Mouse (Mus musculus): ENCODE results near the gene Lrrc40. TPM values are rescaled to one million over a fixed set of nuclear protein-coding genes. Genes with fewer than 3 reads are reported as not detected.

The Lrrc40 gene
- polyA plus RNA-seq (2017; shearing (Covaris generic)): 29.1 TPM

DNA sequence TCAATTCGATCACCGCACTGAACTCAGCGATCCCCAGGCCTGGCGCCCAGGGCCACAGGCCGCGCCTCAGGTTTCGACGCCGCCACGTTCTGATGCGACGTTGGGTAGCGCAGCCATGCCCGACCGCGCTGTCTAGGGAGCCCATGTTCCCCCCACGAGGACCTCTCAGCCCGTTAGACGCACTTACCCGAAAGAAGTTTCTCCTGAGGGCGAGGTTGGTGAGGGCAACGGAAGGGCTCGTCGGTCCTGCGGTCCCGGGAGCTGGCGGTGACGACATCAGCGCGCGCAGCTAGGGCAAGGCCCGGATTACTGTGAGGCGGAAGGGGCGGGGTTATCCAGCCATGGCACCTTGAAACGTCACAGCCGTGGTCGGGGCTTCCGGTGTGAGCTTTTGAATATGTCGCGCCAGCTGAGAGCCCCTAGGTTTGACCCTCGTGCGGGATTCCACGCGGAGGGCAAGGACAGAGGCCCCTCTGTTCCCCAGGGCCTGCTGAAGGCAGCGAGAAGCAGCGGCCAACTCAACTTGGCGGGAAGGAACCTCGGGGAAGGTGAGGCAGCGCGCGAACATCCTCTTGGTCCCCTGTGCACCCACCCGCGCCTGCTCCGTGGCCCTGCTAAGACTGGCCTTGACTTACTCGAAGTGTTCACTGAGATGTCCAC lies at the start of gene Lrrc40, which contains the start of gene Srsf11:
Gene Lrrc40, plus strand, starts transcription at position 334 of the 660 bp plus-strand sequence.
Gene Srsf11, minus strand, starts transcription at position 311 of the 660 bp plus-strand sequence.

Other genes starting within 250 kb of the Lrrc40 start
- gene Cth, start 111.6 kb upstream of the Lrrc40 start, polyA plus RNA-seq (2017; shearing (Covaris generic)): not detected
- 48.6 TPM for gene Ankrd13c, start 89.4 kb upstream of the Lrrc40 start, polyA plus RNA-seq (2017; shearing (Covaris generic))
- gene Srsf11, start within 50 bp of the Lrrc40 start, polyA plus RNA-seq (2017; shearing (Covaris generic)): 331 TPM